Mouse (Mus musculus) CH12.LX (cell line): Measurements from ENCODE around the gene Cbfa2t2. TPM values are rescaled to one million over a fixed set of nuclear protein-coding genes. Genes with fewer than 3 reads are reported as not detected.

ENCODE experiments used
- DNase-seq: peaks from one replicate; pipeline ENCODE4 v3.0.0-alpha.2; 2013; ENCODE audit errors: extremely low read depth
- H3K27ac ChIP-seq: 2 replicates; pipeline ENCODE4 v1.5.1; 2012; ENCODE audit warnings: low read depth, mild to moderate bottlenecking, control low read depth, moderate library complexity; ENCODE audit not compliant: insufficient read depth
- H3K27me3 ChIP-seq: replicated peaks from 2 replicates; pipeline ENCODE3; 2012; ENCODE audit warnings: inconsistent platforms
- H3K36me3 ChIP-seq, 2 experiments: replicated peaks in 1 of 2; 2 replicates each; pipeline versions ENCODE3 to v1.6.1; 2012; ENCODE audit warnings: inconsistent platforms in 1 of 2, low read length in 1 of 2, mild to moderate bottlenecking in 1 of 2, mixed read lengths in 1 of 2, moderate library complexity in 1 of 2; ENCODE audit not compliant: control insufficient read depth in 1 of 2, insufficient read depth in 1 of 2
- H3K4me1 ChIP-seq, 2 experiments: 2 replicates each; pipeline ENCODE4 v1.6.1; 2012; ENCODE audit warnings: inconsistent platforms in 1 of 2, moderate library complexity in 1 of 2; ENCODE audit not compliant: insufficient read depth in 2 of 2, control insufficient read depth in 1 of 2
- H3K4me2 ChIP-seq: 2 replicates; pipeline ENCODE4 v1.6.1; 2012; ENCODE audit warnings: low read depth, mild to moderate bottlenecking, control low read depth; ENCODE audit not compliant: poor library complexity, insufficient read depth, severe bottlenecking
- H3K4me3 ChIP-seq, 3 experiments: fragments of 150-350 bp in 1 of 3; sonication (generic) in 1 of 3; replicated peaks in 1 of 3; 2 replicates each; pipeline versions ENCODE3 to v1.5.1; 2011 to 2012; ENCODE audit warnings: low read depth in 2 of 3, low read length in 2 of 3, mild to moderate bottlenecking in 2 of 3, moderate library complexity in 2 of 3, control low read depth in 1 of 3, improper control_type of control experiment in 1 of 3, inconsistent platforms in 1 of 3, mixed read lengths in 1 of 3; ENCODE audit not compliant: poor library complexity in 1 of 3
- H3K79me2 ChIP-seq: replicated peaks from 2 replicates; pipeline ENCODE4 v1.6.1; 2012; ENCODE audit warnings: mild to moderate bottlenecking, moderate library complexity; ENCODE audit not compliant: control insufficient read depth, poor library complexity, insufficient read depth, severe bottlenecking; ENCODE audit errors: extremely low read depth
- H3K9ac ChIP-seq: 2 replicates; pipeline ENCODE4 v1.6.1; 2012; ENCODE audit warnings: low read depth, mild to moderate bottlenecking, control low read depth, moderate library complexity; ENCODE audit not compliant: insufficient read depth
- H3K9me3 ChIP-seq: replicated peaks from 2 replicates; pipeline ENCODE3; 2012; ENCODE audit warnings: low read length, inconsistent platforms, mixed read lengths
- BHLHE40 ChIP-seq: IDR thresholded peaks from 2 replicates; pipeline ENCODE4 v1.6.1; 2011; ENCODE audit warnings: mild to moderate bottlenecking, low read depth, low read length, improper control_type of control experiment
- CTCF ChIP-seq, 2 experiments: IDR thresholded peaks in 1 of 2; conservative IDR thresholded peaks in 1 of 2; 2 replicates each; pipeline ENCODE4 v1.5.1; 2011 to 2012; ENCODE audit warnings: low read depth in 2 of 2, low read length in 2 of 2, improper control_type of control experiment in 1 of 2, inconsistent platforms in 1 of 2, mild to moderate bottlenecking in 1 of 2, moderate library complexity in 1 of 2
- E2F4 ChIP-seq: IDR thresholded peaks from 2 replicates; pipeline ENCODE4 v1.6.1; 2011; ENCODE audit warnings: low read depth, low read length, improper control_type of control experiment; ENCODE audit not compliant: insufficient replicate concordance
- ELF1 ChIP-seq: IDR thresholded peaks from 2 replicates; pipeline ENCODE4 v1.6.1; 2014; ENCODE audit warnings: low read depth, mild to moderate bottlenecking, inconsistent platforms, low read length, improper control_type of control experiment
- EP300 ChIP-seq: IDR thresholded peaks from 2 replicates; pipeline ENCODE4 v1.6.1; 2011; ENCODE audit warnings: low read length, improper control_type of control experiment
- ETS1 ChIP-seq: conservative IDR thresholded peaks from 2 replicates; pipeline ENCODE4 v1.6.1; 2012; ENCODE audit warnings: low read depth, mild to moderate bottlenecking, inconsistent platforms, low read length, improper control_type of control experiment, moderate library complexity
- HCFC1 ChIP-seq: IDR thresholded peaks from 2 replicates; pipeline ENCODE4 v1.6.1; 2012; ENCODE audit warnings: low read depth, mild to moderate bottlenecking, inconsistent platforms, low read length, improper control_type of control experiment
- JUND ChIP-seq: conservative IDR thresholded peaks from 2 replicates; pipeline ENCODE4 v1.6.1; 2011; ENCODE audit warnings: low read depth, low read length, improper control_type of control experiment
- MAFK ChIP-seq: IDR thresholded peaks from 2 replicates; pipeline ENCODE4 v1.6.1; 2011; ENCODE audit warnings: low read length, improper control_type of control experiment; ENCODE audit not compliant: insufficient replicate concordance
- MAX ChIP-seq: IDR thresholded peaks from 2 replicates; pipeline ENCODE4 v1.6.1; 2011; ENCODE audit warnings: low read length, improper control_type of control experiment
- MEF2A ChIP-seq: IDR thresholded peaks from 2 replicates; pipeline ENCODE4 v1.6.1; 2014; ENCODE audit warnings: low read depth, mild to moderate bottlenecking, inconsistent platforms, low read length, improper control_type of control experiment, borderline replicate concordance
- MXI1 ChIP-seq: IDR thresholded peaks from 2 replicates; pipeline ENCODE4 v1.6.1; 2011; ENCODE audit warnings: mild to moderate bottlenecking, low read depth, low read length, improper control_type of control experiment
- NELFE ChIP-seq: IDR thresholded peaks from 2 replicates; pipeline ENCODE4 v1.6.1; 2011; ENCODE audit warnings: low read depth, low read length, improper control_type of control experiment
- NRF1 ChIP-seq: IDR thresholded peaks from 2 replicates; pipeline ENCODE4 v1.6.1; 2014; ENCODE audit warnings: low read depth, mild to moderate bottlenecking, inconsistent platforms, low read length, improper control_type of control experiment, moderate library complexity
- POLR2A ChIP-seq: IDR thresholded peaks from 2 replicates; pipeline ENCODE4 v1.6.1; 2011; ENCODE audit warnings: low read depth, mild to moderate bottlenecking, improper control_type of control experiment, low read length
- POLR2AphosphoS2 ChIP-seq: IDR thresholded peaks from 2 replicates; pipeline ENCODE4 v1.6.1; 2011; ENCODE audit warnings: low read depth, low read length, improper control_type of control experiment
- RAD21 ChIP-seq: IDR thresholded peaks from 2 replicates; pipeline ENCODE4 v1.6.1; 2011; ENCODE audit warnings: low read depth, mild to moderate bottlenecking, low read length, improper control_type of control experiment, moderate library complexity
- ZNF384 ChIP-seq: IDR thresholded peaks from 2 replicates; pipeline ENCODE4 v1.6.1; 2012; ENCODE audit warnings: low read depth, low read length, improper control_type of control experiment, inconsistent platforms
- dilution Hi-C: fragments of 300-500 bp; cut with MboI; formaldehyde crosslinking; loops from 2 replicates; pipeline ENCODE4 v1.14.3; 2020; ENCODE audit warnings: low sequenced_read_pairs; ENCODE audit not compliant: extremely low pct_unique_long_range_greater_than_20kb, extremely low pct_ligation_motif_present
- in situ Hi-C: fragments of 300-500 bp; cut with MboI; formaldehyde crosslinking; loops from 3 replicates; pipeline ENCODE4 v1.14.3; 2019; ENCODE audit warnings: low sequenced_read_pairs, low pct_ligation_motif_present, low pct_unique_long_range_greater_than_20kb, mixed read lengths
- polyA plus RNA-seq: library from polyadenylated mRNA; unstranded; fragments of >175 nt; gene quantifications from 2 replicates; pipeline ENCODE4 v1.2.1, GENCODE M21; 2012; ENCODE audit warnings: low read depth; ENCODE audit not compliant: insufficient read length
- total RNA-seq, 2 experiments: library from RNA; depleted of rRNA; stranded (reverse); fragments of 300-350 nt in 1 of 2; fragments of >200 nt in 1 of 2; gene quantifications; 2 replicates each; pipeline ENCODE4 v1.2.3; 2012 to 2014

Cbfa2t2 gene
- total and polyA plus RNA-seq, 3 experiments, result 6.0 to 12.6 (median 7.0) TPM

DNA sequence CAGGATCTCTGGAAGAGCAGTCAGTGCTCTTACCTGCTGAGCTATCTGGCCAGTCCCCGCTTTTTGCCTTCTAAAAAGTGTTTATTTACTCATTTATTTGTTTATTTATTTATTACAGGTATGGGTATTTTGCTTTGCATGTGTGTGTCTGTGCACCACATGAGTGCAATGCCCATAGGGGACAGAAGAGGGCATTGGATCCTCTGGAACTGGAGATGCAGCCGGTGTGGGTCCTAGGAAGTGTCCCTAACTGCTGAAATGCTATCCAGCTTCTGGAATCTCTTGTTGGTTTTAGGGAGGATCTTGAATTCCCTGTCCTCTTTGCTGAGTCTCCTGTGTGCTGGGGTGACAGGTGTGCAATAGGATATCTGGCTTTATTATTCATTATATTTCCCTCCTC lies 16.7 kb downstream of the Cbfa2t2 start:
- Histone ChIP-seq H3K27me3 (no peaks in the 10 kb centered on the region), H3K4me2 (no peak overlapping the region), H3K36me3 (peaks cover 0 to 17% of the 10 kb centered on the region in 2 experiments), H3K4me3 (no peak overlapping the region), H3K9ac (no peak overlapping the region), H3K4me1 (peaks cover 0 to 17% of the 10 kb centered on the region in 2 experiments; a peak in 2 of 4 replicates), H3K27ac (no peak overlapping the region), H3K79me2 (peaks cover 4% of the 10 kb centered on the region; the same call in 1 of the 2 replicates)
- dilution Hi-C loops (no loop called here), in situ Hi-C loops (no loop called here)
- TF ChIP-seq CTCF (conservative IDR thresholded peaks at IDR 0.05 in 1 of 2, IDR thresholded peaks at IDR 0.05 in 1 of 2; ENCODE audit: low read depth in 2 of 2, low read length in 2 of 2) (peak in 1 of 2 experiments; percentile 15; a peak in 1 of 4 replicates), POLR2A (no peak)
- TF ChIP-seq, all 38 proteins: peak for 1
- no peaks in the 10 kb centered on the region for H3K9me3 ChIP-seq
- DNase-seq, result no peak

DNA sequence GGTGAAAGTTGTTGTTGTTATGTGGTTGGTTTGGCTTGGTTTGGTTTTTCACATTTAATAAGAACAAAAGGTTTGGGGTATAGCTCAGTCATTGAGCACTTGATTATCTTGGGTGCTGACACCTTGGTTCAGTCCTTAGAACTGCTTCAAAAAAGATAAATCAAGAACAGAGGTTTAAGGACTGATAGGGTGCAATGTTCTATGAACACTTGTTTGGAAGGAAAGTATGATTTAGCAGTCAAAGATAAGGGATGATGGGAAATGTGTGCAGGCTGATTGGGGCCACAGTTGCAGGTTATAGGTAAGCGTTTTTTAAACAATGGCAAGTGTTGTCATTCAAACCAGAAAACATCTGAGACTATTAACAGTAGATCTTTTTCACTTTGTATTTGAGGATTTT lies 17.8 kb downstream of the Cbfa2t2 start:
- no peaks in the 10 kb centered on the region for H3K27me3 ChIP-seq
- no peak for DNase-seq
- H3K9me3 ChIP-seq, result no peaks in the 10 kb centered on the region
- no peak overlapping the region for H3K27ac ChIP-seq
- TF ChIP-seq MEF2A (no peak), POLR2A (no peak), EP300 (no peak), ZNF384 (no peak), NELFE (no peak), MXI1 (no peak)
- peaks cover 0 to 15% of the 10 kb centered on the region in 2 experiments for H3K36me3 ChIP-seq
- dilution Hi-C loops (no loop called here), in situ Hi-C loops (no loop called here)
- H3K79me2 ChIP-seq, result peaks cover 4% of the 10 kb centered on the region; the same call in 1 of the 2 replicates
- no peak overlapping the region for H3K4me3 ChIP-seq
- no peak overlapping the region for H3K9ac ChIP-seq
- H3K4me2 ChIP-seq, result no peak overlapping the region
- H3K4me1 ChIP-seq, result peaks cover 0 to 13% of the 10 kb centered on the region in 2 experiments; a peak in 2 of 4 replicates

DNA sequence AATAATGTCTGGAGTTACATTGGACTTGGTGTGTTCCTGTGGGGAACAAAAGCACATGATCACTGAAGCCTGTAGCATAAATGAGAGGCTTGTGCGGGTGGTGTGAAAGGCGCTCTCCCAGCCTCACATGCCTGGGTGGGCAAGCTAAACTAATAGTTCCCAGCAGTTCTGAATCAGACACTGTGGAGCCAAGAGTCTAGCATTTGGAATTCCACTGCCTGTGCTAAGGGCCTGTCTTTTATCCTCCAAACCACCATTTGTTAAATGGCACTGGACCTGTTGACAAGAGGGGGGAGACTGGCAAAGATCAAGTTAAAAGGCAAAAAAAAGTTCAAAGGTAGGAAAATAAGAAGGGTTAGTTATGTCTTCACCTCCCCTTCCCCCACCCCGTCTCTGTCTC lies 18.3 kb downstream of the Cbfa2t2 start:
- Histone ChIP-seq H3K4me2 (no peak overlapping the region), H3K27me3 (no peaks in the 10 kb centered on the region), H3K79me2 (peaks cover 4% of the 10 kb centered on the region; the same call in 1 of the 2 replicates), H3K9ac (no peak overlapping the region), H3K9me3 (no peaks in the 10 kb centered on the region), H3K4me1 (peaks cover 0 to 13% of the 10 kb centered on the region in 2 experiments; a peak in 2 of 4 replicates), H3K4me3 (no peak overlapping the region), H3K27ac (no peak overlapping the region), H3K36me3 (peaks cover 0 to 15% of the 10 kb centered on the region in 2 experiments)
- no peak for DNase-seq
- in situ Hi-C loops (no loop called here), dilution Hi-C loops (no loop called here)
- TF ChIP-seq NELFE (no peak), MXI1 (no peak), NRF1 (no peak), MEF2A (no peak), POLR2AphosphoS2 (no peak), E2F4 (no peak), ZNF384 (no peak), MAFK (no peak), BHLHE40 (no peak), EP300 (no peak), ETS1 (no peak), ELF1 (no peak), MAX (no peak), RAD21 (no peak), JUND (no peak), HCFC1 (no peak)
